Mouse (Mus musculus) lung, adult 10 weeks (tissue): Measurements from ENCODE around the gene Eno1. TPM values are rescaled to one million over a fixed set of nuclear protein-coding genes. Genes with fewer than 3 reads are reported as not detected.

Source experiments
- polyA plus RNA-seq: library from polyadenylated mRNA; stranded (reverse); fragments of 350-450 nt; fragmentation: Illumina TruSeq; extraction: RNeasy Lipid Tissue Mini Kit (QIAGEN cat#74804); gene quantifications from one replicate; pipeline ENCODE4 v1.2.3, GENCODE M21; 2014; ENCODE audit warnings: low read depth, low replicate concordance; ENCODE audit not compliant: insufficient read depth

Gene Eno1
- 115 TPM for polyA plus RNA-seq

GRCm38 (mm10) chr4:150236521-150237481 lies at the start of gene Eno1:
TSS of gene Eno1 (plus strand) at chr4:150236721.

GRCm38 (mm10) chr4:150201232-150201631 lies 35.3 kb upstream of the Eno1 start, which contains the start of gene Car6:
TSS of gene Car6 (minus strand) at chr4:150201332.

GRCm38 (mm10) chr4:150281018-150281761 lies 44.7 kb downstream of the Eno1 start, which contains the start of gene Rere:
TSS of gene Rere (plus strand) at chr4:150281646.

Other genes starting within 250 kb of the Eno1 start
- 46.2 TPM for gene H6pd, start 227.7 kb upstream of the Eno1 start, polyA plus RNA-seq
- 1.3 TPM for gene Gpr157, start 149.4 kb upstream of the Eno1 start, polyA plus RNA-seq
- not detected for gene Slc2a5, start 117.4 kb upstream of the Eno1 start, polyA plus RNA-seq
- gene Slc2a7, start 87.7 kb upstream of the Eno1 start, polyA plus RNA-seq = not detected
- not detected for gene Car6, start 35.4 kb upstream of the Eno1 start, polyA plus RNA-seq
- gene Rere, start 44.9 kb downstream of the Eno1 start, polyA plus RNA-seq = 15.8 TPM